Mouse (Mus musculus): ENCODE results near the gene Fbxo47. TPM values are rescaled to one million over a fixed set of nuclear protein-coding genes. Genes with fewer than 3 reads are reported as not detected.

Fbxo47 gene
- polyA plus RNA-seq (2015; fragmentation: Nextera tagmentation; extraction: Ambion mirVana) = 0.59 and 0.74 TPM in 2 replicates

GRCm38 (mm10) chr11:97883918-97884600 lies at the start of gene Fbxo47:
Fbxo47 (minus strand) TSS chr11:97884154.
- Histone ChIP-seq H3K36me3 (no peaks in the 10 kb centered on the region), H3K4me1 (replicated peaks) (no peaks in the 10 kb centered on the region), H3K4me3 (replicated peaks) (peak within 1 kb of the TSS; percentile 59), H3K9me3 (no peaks in the 10 kb centered on the region), H3K9ac (replicated peaks) (peak within 1 kb of the TSS; percentile 39), H3K4me2 (replicated peaks) (peak within 1 kb of the TSS; percentile 63), H3K27ac (peak within 1 kb of the TSS; percentile 90), H3K27me3 (no peaks in the 10 kb centered on the region)
- under 1% methylated on average over 37 of the region's 37 CpGs for WGBS
- ATAC-seq = peak; percentile 96

DNA sequence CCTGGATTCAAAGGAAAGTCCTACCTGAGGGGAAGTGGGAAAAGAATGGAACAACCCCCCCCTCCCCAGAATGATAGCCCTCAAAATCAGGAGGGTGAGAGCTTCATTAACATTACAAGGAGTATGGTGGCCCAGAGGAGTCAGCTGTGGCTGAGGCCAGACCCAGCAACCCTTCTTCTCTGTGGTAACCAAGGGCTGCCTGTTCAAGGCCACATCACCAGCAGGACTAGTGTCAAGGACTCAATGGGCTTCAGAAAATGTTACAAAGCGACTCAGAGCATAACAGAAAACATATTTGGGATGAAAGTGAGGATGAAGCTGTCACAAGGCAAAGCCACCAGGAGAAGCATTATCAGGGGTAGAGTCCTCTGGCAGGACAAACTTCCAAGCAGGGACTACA lies 49.6 kb upstream of the Fbxo47 start:
- no peaks in the 10 kb centered on the region for H3K4me1 ChIP-seq (replicated peaks)
- H3K27ac ChIP-seq = no peak overlapping the region
- no peak overlapping the region for H3K4me3 ChIP-seq (replicated peaks)
- no peak for ATAC-seq
- no peaks in the 10 kb centered on the region for H3K27me3 ChIP-seq
- H3K9ac ChIP-seq (replicated peaks) = no peak overlapping the region
- H3K9me3 ChIP-seq = no peaks in the 10 kb centered on the region
- no peak overlapping the region for H3K4me2 ChIP-seq (replicated peaks)
- WGBS = 67% methylated on average over 1 of the region's 1 CpGs
- H3K36me3 ChIP-seq = no peaks in the 10 kb centered on the region

GRCm38 (mm10) chr11:97928905-97929304 lies 45.0 kb upstream of the Fbxo47 start:
- H3K36me3 ChIP-seq = no peaks in the 10 kb centered on the region
- H3K27ac ChIP-seq = no peak overlapping the region
- H3K9ac ChIP-seq (replicated peaks) = no peak overlapping the region
- no peak for ATAC-seq
- no peaks in the 10 kb centered on the region for H3K9me3 ChIP-seq
- H3K4me2 ChIP-seq (replicated peaks) = no peak overlapping the region
- 76% methylated on average over 4 of the region's 4 CpGs for whole genome bisulfite sequencing
- H3K4me3 ChIP-seq (replicated peaks) = no peak overlapping the region
- no peaks in the 10 kb centered on the region for H3K4me1 ChIP-seq (replicated peaks)
- no peaks in the 10 kb centered on the region for H3K27me3 ChIP-seq

DNA sequence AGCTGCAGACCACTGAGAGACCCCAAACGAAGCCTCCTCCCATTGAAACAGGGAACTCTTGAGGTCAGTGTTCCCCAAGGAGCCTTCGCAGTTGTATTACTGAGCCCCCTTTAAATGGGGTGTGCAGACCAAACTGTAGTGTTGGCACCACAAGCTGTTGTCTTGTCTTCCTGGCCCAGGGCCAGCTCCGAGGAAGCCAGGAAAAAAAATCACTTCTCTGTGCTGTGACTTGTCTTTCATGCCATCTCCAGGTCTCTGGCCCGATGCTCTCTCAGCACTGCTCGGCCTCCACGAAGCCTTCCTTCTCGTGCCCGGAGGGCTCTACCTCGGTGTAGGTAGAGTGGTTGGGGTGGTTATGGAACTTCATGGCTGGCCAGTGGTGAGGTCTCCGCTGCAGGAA lies 40.3 kb upstream of the Fbxo47 start:
- H3K27me3 ChIP-seq = no peaks in the 10 kb centered on the region
- no peak overlapping the region for H3K4me2 ChIP-seq (replicated peaks)
- 94% methylated on average over 10 of the region's 10 CpGs for WGBS
- no peaks in the 10 kb centered on the region for H3K36me3 ChIP-seq
- no peaks in the 10 kb centered on the region for H3K9me3 ChIP-seq
- ATAC-seq = no peak
- H3K4me1 ChIP-seq (replicated peaks) = no peaks in the 10 kb centered on the region
- no peak overlapping the region for H3K9ac ChIP-seq (replicated peaks)
- no peak overlapping the region for H3K27ac ChIP-seq
- no peak overlapping the region for H3K4me3 ChIP-seq (replicated peaks)

DNA sequence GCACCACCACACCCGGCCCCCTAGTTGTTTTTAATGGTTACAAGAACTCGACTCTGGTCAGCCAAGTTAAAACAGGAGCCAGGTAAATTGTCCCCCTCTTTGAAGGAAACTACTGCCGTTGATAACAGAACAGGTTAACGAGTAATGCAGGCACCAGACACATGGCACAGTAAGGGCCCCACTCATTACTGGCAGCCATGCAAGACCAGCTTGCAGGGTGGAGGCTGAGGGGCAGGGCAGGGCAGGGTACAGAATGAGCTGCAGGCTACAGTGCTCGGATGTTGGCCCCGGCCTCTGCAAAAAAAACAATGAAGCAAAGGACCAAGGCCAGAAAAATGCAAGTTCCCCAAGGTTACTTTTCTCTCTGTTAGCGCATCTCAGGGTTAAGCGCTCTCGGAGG lies 39.7 kb upstream of the Fbxo47 start:
- Histone ChIP-seq H3K27ac (no peak overlapping the region), H3K9ac (replicated peaks) (no peak overlapping the region), H3K4me1 (replicated peaks) (no peaks in the 10 kb centered on the region), H3K27me3 (no peaks in the 10 kb centered on the region), H3K36me3 (no peaks in the 10 kb centered on the region), H3K4me3 (replicated peaks) (no peak overlapping the region), H3K9me3 (no peaks in the 10 kb centered on the region), H3K4me2 (replicated peaks) (no peak overlapping the region)
- no peak for ATAC-seq
- WGBS = 87% methylated on average over 9 of the region's 9 CpGs

DNA sequence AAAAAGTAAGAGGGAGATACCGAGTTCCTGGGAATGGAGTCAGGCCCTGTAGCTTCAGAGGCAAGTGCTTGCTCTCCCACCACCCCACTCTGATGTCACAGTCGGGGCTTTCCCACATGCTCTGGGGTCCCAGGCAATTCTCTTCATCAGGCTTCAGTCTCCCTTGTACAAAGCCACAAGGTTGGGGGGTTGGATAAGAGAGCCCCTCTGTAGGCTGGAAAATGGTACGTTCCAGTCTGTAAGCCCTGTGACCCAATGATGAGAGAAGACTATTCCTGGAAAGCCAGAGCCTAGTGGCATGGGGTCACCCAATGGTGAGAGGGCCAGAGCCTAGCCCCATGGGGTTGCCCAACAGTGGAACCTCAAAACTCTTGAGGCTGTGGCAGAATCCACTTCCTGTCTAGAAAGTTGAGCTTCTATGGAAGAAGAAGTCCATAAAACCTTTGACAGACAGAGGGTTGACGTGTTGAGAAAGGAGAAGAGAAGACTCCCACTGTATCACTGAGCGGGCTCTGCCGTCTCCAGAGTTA lies 32.1 kb upstream of the Fbxo47 start:
- no peak overlapping the region for H3K4me2 ChIP-seq (replicated peaks)
- H3K9ac ChIP-seq (replicated peaks) = no peak overlapping the region
- 92% methylated on average over 6 of the region's 6 CpGs for WGBS
- H3K27ac ChIP-seq = no peak overlapping the region
- H3K36me3 ChIP-seq = no peaks in the 10 kb centered on the region
- no peaks in the 10 kb centered on the region for H3K9me3 ChIP-seq
- peaks cover 7% of the 10 kb centered on the region for H3K4me1 ChIP-seq (replicated peaks)
- no peaks in the 10 kb centered on the region for H3K27me3 ChIP-seq
- H3K4me3 ChIP-seq (replicated peaks) = no peak overlapping the region
- ATAC-seq = no peak

- no peak overlapping the region for H3K4me3 ChIP-seq (replicated peaks)
- ATAC-seq = no peak
- no peak overlapping the region for H3K27ac ChIP-seq
- H3K4me1 ChIP-seq (replicated peaks) = peaks cover 8% of the 10 kb centered on the region
- WGBS = 84% methylated on average over 2 of the region's 2 CpGs
- no peaks in the 10 kb centered on the region for H3K9me3 ChIP-seq
- H3K4me2 ChIP-seq (replicated peaks) = no peak overlapping the region
- no peaks in the 10 kb centered on the region for H3K36me3 ChIP-seq
- H3K27me3 ChIP-seq = no peaks in the 10 kb centered on the region
- H3K9ac ChIP-seq (replicated peaks) = no peak overlapping the region
These were observed 31.5 kb upstream of the Fbxo47 start for GRCm38 (mm10) chr11:97915471-97915870.

DNA sequence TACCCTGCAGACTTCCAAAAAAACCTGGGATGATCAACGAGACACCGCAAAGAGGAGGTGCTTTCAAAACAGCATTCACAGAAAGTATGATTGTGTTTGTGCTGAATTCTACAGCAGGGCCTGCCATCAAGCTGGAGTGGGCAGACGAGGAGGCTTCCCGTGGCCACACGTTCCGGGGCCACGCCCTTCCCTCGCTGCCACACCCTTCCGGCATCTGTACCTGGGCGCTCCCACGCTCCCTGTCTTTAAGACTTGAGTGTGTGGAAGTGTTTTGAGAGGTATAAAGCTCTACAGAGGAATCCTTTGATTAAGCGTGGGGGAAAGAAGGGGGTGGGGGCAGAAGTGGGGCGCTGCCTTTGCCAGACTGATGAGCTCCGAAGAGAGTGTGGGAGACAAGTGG lies 29.2 kb upstream of the Fbxo47 start:
- peaks cover 7% of the 10 kb centered on the region for H3K4me1 ChIP-seq (replicated peaks)
- WGBS = 91% methylated on average over 14 of the region's 14 CpGs
- no peak overlapping the region for H3K9ac ChIP-seq (replicated peaks)
- H3K9me3 ChIP-seq = no peaks in the 10 kb centered on the region
- no peak overlapping the region for H3K27ac ChIP-seq
- H3K4me3 ChIP-seq (replicated peaks) = no peak overlapping the region
- H3K4me2 ChIP-seq (replicated peaks) = no peak overlapping the region
- no peaks in the 10 kb centered on the region for H3K36me3 ChIP-seq
- no peaks in the 10 kb centered on the region for H3K27me3 ChIP-seq
- ATAC-seq = no peak

DNA sequence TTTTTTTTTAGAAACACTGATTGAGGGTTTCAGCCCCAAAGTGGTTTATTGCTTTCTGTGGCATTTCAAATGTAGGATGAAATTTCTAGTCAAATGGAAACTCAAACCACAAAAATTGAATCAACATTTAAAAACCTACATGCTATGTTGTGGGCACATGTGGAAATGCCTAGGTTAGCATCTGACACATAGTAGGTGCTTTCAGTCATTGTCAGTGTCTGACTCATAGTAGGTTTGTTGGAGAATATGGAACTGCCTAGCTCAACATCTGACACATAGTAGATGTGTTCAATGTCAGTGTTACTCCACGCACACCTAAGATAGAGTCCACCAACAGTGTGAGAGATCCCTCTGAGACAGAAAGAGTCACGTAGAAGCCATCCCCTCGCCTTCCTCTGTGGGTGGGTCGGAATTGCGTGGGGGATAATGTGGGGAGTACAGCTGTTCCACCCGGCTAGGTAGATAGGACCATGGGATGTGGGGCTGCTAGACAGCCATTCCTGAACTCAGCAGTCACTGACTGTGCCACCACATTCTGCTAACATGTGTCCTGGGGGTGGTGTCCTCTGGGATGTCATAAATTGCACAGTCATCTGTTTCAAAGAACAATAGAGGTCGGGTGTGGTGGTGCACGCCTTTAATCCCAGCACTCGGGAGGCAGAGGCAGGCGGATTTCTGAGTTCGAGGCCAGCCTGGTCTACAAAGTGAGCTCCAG lies 24.8 kb upstream of the Fbxo47 start:
- no peak overlapping the region for H3K4me3 ChIP-seq (replicated peaks)
- no peak overlapping the region for H3K9ac ChIP-seq (replicated peaks)
- no peaks in the 10 kb centered on the region for H3K27me3 ChIP-seq
- no peak for ATAC-seq
- H3K36me3 ChIP-seq = no peaks in the 10 kb centered on the region
- no peak overlapping the region for H3K4me2 ChIP-seq (replicated peaks)
- 86% methylated on average over 11 of the region's 11 CpGs for WGBS
- no peak overlapping the region for H3K27ac ChIP-seq
- no peaks in the 10 kb centered on the region for H3K9me3 ChIP-seq
- peaks cover 5% of the 10 kb centered on the region for H3K4me1 ChIP-seq (replicated peaks)

DNA sequence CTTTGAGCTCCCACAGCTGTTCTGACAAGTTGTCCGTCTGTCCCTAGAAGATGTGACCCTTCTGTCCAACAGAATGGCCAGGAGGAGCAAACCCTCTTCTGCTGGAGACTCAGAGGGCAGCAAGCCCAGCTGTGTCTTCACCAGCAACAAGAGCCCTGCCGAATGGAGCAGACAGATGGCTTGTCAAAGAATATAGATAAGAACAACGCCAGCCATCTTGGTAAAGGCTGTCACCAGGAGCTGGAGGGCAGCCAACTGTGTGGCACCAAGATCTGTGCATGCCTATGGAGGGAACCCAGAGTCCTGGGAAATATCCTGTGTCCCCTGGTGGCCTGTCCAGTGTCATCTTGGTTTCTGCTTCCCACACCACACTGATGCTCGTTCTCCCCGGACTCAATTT lies 24.0 kb upstream of the Fbxo47 start:
- no peak overlapping the region for H3K9ac ChIP-seq (replicated peaks)
- ATAC-seq = no peak
- H3K4me3 ChIP-seq (replicated peaks) = no peak overlapping the region
- no peaks in the 10 kb centered on the region for H3K36me3 ChIP-seq
- H3K4me1 ChIP-seq (replicated peaks) = peaks cover 5% of the 10 kb centered on the region
- H3K27ac ChIP-seq = no peak overlapping the region
- no peaks in the 10 kb centered on the region for H3K27me3 ChIP-seq
- H3K4me2 ChIP-seq (replicated peaks) = no peak overlapping the region
- WGBS = 90% methylated on average over 5 of the region's 5 CpGs
- no peaks in the 10 kb centered on the region for H3K9me3 ChIP-seq

- H3K4me2 ChIP-seq (replicated peaks) = no peak overlapping the region
- H3K9me3 ChIP-seq = no peaks in the 10 kb centered on the region
- H3K27me3 ChIP-seq = no peaks in the 10 kb centered on the region
- ATAC-seq = no peak
- H3K9ac ChIP-seq (replicated peaks) = no peak overlapping the region
- H3K36me3 ChIP-seq = no peaks in the 10 kb centered on the region
- H3K27ac ChIP-seq = no peak overlapping the region
- 91% methylated on average over 9 of the region's 9 CpGs for WGBS
- no peak overlapping the region for H3K4me3 ChIP-seq (replicated peaks)
- H3K4me1 ChIP-seq (replicated peaks) = peaks cover 5% of the 10 kb centered on the region
These were observed 23.0 kb upstream of the Fbxo47 start for GRCm38 (mm10) chr11:97906905-97907304.

- H3K36me3 ChIP-seq = no peaks in the 10 kb centered on the region
- peaks cover under 1% of the 10 kb centered on the region; the same call in 1 of the 2 replicates for H3K4me1 ChIP-seq (replicated peaks)
- H3K9ac ChIP-seq (replicated peaks) = no peak overlapping the region
- ATAC-seq = no peak
- H3K4me2 ChIP-seq (replicated peaks) = no peak overlapping the region
- no peak overlapping the region for H3K27ac ChIP-seq
- H3K9me3 ChIP-seq = no peaks in the 10 kb centered on the region
- H3K4me3 ChIP-seq (replicated peaks) = no peak overlapping the region
- WGBS = 56% methylated on average over 2 of the region's 2 CpGs
- H3K27me3 ChIP-seq = no peaks in the 10 kb centered on the region
These were observed 22.0 kb upstream of the Fbxo47 start for GRCm38 (mm10) chr11:97905941-97906340.
